Mouse (Mus musculus): Measurements from ENCODE around the gene Fam83d.

Gene Fam83d

DNA sequence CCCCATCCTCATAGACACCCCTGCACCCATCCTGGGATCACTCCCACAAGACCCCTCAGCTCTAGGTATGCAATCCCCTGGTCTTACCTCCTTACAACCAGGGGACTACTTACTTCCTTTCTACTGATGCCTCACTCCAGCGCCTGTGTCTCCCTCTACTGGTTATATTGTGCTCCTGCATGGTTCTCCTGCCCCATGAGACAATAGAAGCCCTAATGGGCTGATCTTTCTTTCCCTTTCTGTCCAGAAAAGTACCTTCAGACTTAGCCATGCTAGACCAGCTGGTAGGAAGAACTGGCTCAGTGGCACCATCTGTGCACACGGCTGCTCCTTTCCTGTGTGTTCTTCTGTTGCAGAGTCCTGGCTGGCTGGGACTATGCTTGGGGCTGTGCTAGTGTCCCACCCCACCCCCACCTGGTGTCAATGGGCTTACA is 22.8 kb upstream of the Fam83d start:
- DNase-seq (ENCODE audit: low read depth, low spot score), result peak; percentile 32

DNA sequence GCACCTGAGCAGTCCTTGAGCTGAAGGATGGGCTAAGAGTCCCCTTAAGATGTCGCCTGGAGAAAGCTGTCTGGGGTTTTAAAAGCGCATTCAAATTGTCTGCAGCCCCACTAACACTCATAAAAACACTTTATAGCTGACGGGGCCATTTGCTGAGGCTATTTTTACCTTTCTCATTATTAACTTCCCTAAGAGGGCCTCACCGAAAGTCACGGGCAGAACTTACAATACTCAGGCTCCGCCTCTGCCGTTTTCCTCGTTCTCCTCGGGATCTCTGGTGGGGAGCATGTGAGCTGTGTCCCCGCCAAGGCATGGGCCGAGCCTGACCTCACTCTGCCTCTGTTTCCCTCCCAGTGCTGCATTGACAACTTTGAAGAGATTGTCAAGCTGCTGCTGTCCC is 21.7 kb upstream of the Fam83d start:
- DNase-seq (ENCODE audit: low read depth, low spot score), result no peak

DNA sequence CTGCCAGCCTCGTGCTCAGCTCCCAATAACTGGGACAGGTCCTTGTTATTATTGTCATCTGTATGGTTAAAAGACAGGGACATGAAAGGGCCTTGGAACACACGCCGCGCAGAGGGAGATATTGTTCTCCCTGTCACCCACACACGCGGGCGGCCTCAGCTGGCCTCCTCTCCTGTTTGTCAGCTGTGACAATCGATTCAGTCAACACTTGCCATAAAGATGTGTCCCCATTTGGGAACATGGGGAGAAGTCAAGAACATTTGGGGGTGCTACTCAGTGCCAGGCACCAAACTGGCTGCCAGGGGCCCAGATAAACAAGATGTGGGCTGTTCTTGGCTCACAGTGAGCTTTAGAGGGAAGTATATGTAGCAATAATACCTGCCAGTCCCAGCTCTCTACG is 18.5 kb upstream of the Fam83d start:
- no peak for DNase-seq (ENCODE audit: low read depth, low spot score)

DNA sequence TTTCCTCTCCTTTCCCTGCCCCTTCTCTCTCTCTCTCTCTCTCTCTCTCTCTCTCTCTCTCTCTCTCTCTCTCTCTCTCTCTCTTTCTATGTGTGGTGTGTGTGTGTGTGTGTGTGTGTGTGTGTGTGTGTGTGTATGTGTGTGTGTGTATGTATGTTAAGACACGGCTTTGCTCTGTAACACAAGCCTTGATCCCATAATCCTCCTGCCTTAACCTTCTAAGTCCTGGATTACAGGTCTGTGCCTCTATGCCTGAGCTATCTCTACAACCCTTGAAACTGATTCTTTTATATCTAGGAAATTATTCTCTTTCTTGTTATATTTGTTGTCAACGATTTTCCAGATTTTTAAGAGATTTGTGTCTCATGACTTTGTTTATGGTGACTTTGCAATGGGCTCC is 7.7 kb upstream of the Fam83d start:
- DNase-seq (ENCODE audit: low read depth, low spot score), result no peak

DNA sequence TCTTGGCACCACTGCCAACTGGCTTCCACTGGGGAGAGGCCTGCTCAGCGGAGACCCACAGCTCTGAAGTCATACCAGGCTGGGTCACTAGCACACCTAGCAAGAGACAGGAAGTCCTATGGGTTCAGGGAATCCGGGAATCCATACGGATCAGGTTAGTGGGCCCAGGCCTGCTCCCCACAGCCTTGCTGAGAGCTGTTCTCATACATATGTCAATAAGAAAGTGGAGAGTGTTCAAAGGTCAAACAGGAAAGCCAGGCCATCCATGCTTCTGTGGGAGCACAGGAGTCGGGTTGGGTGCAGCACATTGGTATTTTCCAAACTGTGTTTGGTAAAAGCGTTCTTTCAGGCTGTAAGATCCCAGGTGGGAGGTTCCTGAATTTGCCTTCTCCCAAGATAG is 5.6 kb upstream of the Fam83d start:
- no peak for DNase-seq (ENCODE audit: low read depth, low spot score)

DNA sequence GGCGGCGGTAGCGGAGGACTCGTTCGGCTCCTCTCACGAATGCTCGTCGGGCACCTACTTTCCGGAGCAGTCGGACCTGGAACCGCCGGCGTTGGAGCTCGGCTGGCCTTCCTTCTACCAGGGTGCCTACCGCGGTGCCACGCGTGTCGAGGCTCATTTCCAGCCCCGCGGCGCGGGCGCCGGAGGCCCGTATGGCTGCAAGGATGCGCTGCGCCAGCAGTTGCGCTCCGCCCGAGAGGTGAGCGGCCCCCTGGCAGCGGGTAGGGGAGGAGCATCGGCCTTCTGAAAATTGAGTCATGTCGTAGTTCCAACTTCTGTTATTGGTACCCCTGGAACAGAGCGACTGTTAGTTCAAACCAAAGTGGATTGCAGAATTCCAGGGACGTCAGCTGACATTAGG is 457 bp downstream of the Fam83d start:
- peak; percentile 40 for DNase-seq (ENCODE audit: low read depth, low spot score)

DNA sequence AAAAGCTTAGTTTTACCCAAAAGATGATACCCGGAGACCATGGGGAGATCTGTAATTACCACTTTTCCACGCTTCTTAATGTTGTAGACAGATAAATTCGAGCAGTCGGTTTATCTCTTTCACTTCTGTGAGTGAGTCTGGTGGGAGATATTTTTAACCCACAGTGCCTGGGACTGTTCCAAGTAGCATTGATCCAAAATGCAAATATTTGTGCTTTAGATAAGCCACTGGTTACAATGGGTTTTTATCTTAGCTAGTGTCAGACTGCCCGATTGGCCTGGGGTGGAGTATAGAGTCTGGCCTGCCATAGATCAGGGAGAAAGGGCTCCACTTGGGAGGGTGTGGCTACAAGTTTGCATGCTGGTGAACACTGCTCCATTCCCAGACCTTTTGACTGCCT is 878 bp downstream of the Fam83d start:
- DNase-seq (ENCODE audit: low read depth, low spot score), result no peak

DNA sequence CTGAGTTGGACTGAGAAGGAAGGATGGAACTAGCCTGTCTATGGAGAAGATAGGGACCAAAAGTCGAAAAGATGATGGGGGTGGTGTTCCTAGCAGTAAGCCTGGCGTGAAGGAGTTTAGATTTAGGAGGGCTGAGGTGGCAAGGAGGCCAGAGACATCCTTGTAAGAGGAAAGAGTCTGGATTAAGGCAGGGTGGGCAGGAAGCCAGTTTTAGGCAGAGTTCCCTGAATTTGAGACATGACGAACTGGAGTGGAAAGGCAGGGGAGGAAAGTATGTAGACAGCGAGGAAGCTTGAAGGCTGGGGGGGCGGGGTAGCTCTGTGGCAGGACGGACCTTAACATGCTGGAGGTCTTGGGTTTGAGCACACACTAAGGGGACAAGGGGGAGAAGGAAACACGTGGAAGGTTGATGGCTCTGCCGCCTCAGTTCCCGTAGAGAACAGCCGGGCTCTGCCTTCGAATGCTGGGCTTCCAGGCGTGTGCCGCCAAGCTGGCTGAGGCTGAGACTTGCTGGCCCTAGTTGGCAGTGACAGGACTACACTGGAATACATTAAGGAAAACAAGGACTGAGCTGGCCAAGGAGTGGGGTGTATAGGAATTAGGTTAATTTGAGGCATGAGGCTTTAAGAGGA is 2.3 kb downstream of the Fam83d start:
- no peak for DNase-seq (ENCODE audit: low read depth, low spot score)

DNA sequence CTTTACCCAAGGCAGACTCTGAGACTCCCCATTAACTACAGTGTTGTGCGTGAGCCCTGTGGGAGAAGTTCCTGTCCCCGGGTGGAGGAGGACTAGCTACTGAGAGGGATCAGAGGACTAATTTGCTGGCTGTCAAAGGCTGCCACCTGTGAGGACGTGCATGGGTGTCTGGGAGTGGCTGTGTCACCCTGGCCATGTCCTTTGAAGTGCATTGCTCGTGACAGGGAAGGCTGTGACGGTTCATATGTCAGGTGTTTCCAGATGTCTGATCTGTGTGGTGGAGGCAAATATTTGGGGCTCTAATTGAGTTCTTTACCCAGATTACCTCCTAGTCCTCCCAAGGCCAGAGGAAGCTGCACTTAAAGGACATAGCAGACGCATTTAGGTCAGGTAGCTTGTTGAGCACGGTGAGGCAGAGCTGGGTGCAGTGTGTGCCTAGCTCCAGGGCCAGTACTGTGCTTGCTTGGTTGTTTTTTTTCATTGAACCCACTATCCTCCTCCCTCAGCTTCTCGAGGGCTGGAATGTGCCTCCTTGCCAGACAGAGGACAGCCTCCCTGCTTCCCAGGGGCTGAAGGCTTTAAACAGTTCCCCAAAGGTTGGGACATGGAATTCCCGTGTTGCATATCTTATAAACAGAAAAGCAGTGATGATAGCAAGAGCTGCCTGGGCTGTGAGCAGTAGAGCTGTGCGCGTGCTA is 3.3 kb downstream of the Fam83d start:
- no peak for DNase-seq (ENCODE audit: low read depth, low spot score)

DNA sequence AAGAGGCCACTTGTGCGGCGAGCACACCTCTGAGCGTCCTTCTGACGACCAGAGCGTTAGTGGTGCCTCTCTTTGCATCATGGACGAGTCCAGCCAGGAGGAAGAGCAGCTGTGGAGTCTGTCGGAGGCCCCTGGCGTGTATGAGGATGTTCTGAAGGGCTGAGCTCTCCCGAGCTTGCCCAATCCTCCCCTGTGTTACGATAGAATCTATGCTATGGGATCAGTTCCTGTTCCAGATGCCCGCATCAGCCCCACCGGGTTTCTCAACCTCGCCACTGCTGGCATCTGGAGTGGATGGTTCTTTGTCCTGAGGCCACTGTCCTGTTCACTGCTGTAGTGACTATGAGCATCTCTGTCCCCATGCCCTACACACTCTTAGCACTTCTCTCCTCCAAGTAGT is 4.9 kb downstream of the Fam83d start:
- DNase-seq (ENCODE audit: low read depth, low spot score), result no peak

DNA sequence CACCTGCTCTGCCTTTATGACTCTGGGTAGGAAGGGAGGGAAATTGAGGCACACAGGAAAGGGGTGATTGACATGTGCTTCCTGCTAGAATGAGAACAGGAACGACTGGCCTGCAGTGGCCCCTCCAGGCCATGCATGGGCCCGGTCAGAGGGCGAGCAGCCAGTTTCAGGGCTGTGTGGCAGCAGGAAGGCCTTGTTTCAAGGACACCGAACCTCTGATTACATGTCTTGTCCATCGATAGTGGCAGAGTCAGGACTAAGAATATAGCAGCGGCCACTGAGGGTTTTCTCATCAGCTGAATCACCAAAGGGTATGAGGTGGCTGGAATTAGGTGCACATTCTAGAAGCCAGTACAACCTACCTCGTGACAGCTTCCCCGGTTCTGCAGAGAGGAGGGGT is 7.0 kb downstream of the Fam83d start:
- no peak for DNase-seq (ENCODE audit: low read depth, low spot score)

DNA sequence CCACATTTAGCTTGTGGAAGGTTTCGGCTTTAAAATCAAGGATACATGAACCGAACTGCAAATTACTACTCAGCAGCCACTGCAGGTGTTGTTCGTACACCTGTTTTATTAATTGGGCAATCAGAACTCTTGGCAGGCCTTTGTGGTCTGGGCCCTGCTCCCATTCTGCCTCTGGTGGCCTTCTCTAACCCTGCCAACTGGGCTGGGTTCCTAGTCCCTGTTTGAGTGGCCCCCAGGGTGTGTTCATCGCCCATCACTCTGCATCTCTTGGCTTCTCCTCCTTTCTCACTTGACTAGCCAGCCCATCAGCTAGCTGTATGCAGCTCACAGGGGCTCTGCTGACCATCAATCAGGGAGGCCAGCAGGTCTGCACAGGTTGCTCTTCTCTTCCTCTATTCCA is 8.8 kb downstream of the Fam83d start:
- DNase-seq (ENCODE audit: low read depth, low spot score), result no peak

DNA sequence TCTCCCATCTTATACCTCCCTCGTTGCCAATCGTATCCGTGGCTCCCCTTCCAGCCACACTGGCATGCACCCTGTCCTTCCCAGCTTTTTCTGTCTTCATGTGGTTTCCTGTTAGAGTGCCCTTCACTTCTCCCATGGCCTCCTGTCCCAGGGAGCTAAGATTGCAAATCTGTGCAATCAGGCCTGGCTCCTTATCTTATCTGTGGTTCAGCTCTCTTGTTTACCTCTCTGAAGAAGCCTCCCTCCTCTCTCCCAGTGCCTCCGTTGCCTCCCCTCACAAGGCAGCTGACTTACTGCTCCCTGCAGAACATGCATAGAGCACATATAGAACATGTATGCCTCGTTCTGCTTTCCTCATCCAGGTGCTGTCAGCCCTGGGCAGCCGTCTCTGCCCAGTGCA is 9.6 kb downstream of the Fam83d start:
- no peak for DNase-seq (ENCODE audit: low read depth, low spot score)

DNA sequence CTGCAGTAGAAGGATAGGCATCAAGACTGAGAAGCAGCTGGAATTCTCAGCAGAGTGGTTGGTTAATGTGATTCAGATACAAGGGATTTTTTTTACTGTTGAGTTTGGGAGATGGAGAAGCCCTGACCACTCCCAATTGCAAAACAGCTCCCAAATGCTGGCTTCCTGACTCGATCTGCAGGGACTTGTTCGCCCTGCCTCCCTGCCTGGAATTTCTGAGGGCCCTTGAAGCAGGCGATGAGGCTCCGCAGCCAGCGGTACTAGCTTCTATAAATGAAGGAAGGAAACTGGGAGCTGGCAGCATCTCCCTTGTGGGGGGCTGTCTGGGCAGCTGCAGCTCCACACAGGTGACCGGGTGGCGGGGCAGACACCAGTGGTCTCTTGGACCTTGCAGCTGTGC is 10.5 kb downstream of the Fam83d start:
- no peak for DNase-seq (ENCODE audit: low read depth, low spot score)

DNA sequence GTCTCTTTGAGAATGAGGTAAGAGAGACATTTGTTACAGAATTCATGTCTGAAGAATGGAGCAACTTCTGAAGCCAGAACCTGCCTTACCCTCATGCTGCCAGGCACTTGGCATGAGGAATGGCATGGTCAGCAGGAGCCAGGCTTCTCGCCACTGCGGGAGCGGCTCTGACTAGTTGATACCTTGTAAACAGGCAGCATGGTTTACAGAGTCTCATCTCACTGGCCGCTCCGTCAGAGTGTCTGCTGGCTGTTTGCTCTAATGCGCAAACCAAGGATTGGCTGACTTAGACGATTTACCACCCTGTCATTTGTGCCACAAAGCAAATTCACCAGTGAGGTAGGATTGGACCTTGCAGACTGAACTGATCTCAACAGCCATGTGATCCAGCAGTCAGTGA is 13.2 kb downstream of the Fam83d start:
- no peak for DNase-seq (ENCODE audit: low read depth, low spot score)

DNA sequence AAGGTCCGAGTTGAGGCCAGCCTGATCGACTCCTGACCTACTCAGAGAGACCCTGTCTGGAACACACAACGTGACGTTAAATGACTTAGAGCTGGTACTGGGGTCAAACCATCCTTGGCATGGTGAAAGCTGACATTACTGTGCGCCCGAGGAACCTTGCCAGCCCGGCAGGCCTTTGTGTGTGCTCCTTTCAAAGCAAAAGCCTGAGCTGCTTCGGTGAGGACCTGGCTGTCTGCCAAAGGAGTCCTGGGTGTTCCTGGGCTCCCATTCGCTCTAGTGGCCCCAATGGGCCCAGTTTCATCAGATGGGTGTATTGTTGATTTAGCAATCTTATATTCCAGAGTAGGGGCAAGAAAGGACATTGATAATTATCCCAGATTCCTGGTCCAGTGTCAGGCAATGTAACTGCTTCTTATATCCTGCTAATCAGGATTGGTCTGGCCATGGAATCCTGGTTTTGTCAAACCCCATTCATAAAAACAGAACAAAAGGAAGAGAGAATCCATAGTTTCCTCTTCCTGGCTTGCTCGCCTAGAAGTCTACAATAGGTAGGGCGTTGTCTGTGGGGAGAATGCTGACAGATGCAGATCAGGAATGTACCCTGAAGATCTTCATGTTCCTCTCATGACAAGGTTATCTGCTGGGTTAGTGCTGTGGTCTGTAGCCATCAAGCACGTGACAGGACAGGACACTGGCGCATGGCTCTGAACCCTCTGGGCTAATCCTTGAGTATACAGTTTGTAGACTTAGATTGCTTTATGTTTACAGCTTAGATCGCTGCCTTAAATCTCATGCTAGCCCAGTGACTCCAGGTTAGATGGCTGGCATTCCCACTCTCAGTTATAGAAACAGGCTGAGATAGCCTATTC is 19.3 kb downstream of the Fam83d start:
- no peak for DNase-seq (ENCODE audit: low read depth, low spot score)

DNA sequence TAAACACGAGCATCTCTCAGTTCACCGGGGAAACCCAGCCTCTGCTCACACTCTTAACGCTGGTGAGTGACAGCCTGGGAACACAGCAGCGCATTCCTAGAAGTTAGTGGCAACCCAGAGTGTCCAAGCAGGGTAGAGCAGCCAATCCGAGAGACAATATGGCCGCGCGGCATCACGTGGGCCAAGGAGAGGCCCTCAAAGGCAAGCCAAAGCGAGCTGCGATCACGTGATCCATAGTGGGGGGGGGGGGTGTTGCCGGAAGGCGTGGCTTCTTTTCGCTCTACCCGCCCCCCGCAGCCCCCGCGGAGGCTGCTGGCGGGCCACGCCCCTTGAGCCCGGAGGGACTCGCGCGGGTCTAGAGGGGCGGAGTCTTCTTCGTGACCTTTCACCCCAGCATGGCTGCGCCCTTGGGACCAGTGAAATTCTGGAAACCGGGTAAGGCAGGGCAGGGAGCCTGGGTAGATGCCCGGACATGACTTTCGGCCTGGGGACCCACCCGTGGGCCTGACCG is 26.7 kb downstream of the Fam83d start, which contains the start of gene Dhx35:
Gene Dhx35, plus strand, starts transcription at position 314 of the 511 bp plus-strand sequence.
- DNase-seq (ENCODE audit: low read depth, low spot score), result peak; percentile 96

DNA sequence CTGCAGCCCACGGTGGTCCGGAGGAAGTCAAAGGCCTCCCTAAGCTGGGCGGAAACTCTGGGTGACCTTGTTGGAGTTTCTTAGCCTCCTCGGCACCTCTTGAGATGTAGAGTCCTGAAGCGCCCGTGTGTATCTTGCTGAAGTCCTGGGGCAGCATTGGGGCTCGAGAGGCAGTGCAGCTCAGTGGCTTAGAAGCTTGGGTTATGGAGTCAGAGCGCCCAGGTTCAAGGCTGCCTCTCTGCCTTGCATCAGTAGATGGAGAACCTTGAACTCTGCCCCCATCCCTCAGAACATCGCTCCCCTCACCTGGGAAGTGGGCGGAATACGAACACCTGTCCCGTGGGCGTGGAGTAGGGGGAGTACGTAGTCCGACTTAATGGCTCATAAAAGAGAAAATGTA is 27.1 kb downstream of the Fam83d start:
- no peak for DNase-seq (ENCODE audit: low read depth, low spot score)

DNA sequence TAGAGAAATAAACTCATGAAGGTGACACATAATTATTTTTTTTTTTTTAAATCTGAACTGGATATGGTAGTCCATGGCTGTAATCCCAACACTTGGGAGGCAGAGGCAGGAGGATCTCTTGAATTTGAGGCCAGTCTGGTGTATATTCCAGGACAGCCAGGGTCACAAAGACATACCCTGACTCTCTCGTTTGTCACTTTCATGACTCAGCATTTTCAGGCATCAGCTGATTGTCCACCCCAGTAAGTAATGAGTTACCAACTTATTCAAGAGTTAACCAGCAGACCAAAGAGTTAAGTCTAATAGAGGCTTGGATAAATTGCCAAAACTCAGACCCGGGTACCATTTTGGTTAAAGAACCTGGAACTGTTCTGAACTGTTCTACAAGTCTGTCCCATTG is 28.0 kb downstream of the Fam83d start:
- DNase-seq (ENCODE audit: low read depth, low spot score), result no peak

DNA sequence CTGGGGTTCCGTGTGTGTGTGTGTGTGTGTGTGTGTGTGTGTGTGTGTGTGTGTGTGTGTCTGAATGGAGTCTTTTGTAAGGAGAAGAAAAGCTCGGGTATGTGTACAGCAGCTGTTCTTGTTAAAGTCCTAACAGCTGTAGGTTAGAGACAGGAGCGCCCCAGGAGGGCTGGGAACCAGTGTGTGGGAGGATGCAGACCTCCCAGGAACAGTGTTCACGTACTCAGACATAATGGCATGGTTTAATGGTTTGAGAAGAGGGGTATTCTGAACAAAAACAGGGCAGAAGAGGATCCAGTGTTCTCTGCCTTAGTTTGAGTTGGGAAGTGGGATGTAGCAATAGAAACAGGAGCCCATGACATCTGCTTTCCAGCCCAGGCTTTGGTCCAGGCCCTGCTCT is 31.4 kb downstream of the Fam83d start:
- no peak for DNase-seq (ENCODE audit: low read depth, low spot score)

DNA sequence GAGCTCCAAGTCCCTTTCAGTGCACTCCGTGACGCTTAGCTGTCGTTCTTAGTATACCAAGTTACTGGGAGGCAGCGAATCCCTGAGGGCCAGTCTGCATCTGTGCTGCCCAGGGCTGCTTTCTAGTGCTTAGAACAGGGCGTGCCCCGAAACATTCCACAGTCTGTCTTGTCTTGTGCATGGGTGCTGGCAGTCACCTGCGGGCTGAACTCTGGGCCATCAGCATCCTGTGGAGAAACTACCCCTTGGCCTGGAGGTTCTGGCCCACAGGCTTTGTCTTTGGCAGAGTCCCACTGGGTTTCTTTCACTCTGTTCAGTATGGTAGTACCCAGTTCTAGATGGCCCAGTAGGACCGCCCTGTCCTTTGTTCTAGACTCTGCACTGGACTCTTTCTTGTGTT is 32.9 kb downstream of the Fam83d start:
- no peak for DNase-seq (ENCODE audit: low read depth, low spot score)

DNA sequence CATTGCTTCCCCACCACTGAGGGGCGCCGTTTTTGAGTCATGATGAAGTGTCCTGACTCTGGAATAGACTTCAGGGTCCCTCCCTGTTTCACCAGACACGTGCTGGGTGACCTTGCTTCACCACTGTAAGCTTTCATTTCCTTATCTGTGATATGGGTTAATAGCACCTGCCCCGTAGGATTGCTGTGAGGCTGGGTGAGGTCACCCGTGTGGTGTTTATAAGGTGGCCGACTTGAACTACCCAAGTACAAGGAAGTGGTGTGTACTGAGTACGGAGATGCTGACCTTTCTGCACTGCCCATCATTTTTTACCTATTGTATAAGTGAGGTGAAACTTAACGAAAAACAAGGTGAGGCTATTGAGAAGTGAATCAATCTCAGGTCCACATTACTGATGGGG is 35.7 kb downstream of the Fam83d start:
- DNase-seq (ENCODE audit: low read depth, low spot score), result no peak

Measured in forelimb bud, embryonic 11.5 days (tissue).